Mouse (Mus musculus): ENCODE data around the gene Cog1. TPM values are rescaled to one million over a fixed set of nuclear protein-coding genes. Genes with fewer than 3 reads are reported as not detected.

The Cog1 gene
- total and polyA plus RNA-seq, 3 experiments, result 29.4 to 113 (median 37.4) TPM

- DNase-seq (ENCODE audit: low read depth, low spot score), result peak; percentile 65
- H3K79me2 ChIP-seq (ENCODE audit: control insufficient read depth, insufficient read depth, low read length, poor library complexity), result no peaks in the 10 kb centered on the region
- peaks cover 0 to 2% of the 10 kb centered on the region in 2 experiments; a peak in 2 of 4 replicates for H3K27me3 ChIP-seq (ENCODE audit: control insufficient read depth in 1 of 2, insufficient read depth in 2 of 2, low read length in 2 of 2)
- TF ChIP-seq SMC3 (IDR thresholded peaks at IDR 0.05; ENCODE audit: low read depth, low read length), result peak; percentile 72
- peak; percentile 51 for TF ChIP-seq RAD21 (IDR thresholded peaks at IDR 0.05; ENCODE audit: low read depth, low read length)
- no peak for TF ChIP-seq MAFK (IDR thresholded peaks at IDR 0.05; ENCODE audit: borderline replicate concordance, low read depth, low read length)
- no peak for TF ChIP-seq CHD2 (IDR thresholded peaks at IDR 0.05; ENCODE audit: low read length)
- peak; percentile 28; the same call in 1 of the 2 replicates for TF ChIP-seq ZC3H11A (IDR thresholded peaks at IDR 0.05; ENCODE audit: low read depth, low read length)
- peak; percentile 50 to 70 (median 59) for TF ChIP-seq CTCF (IDR thresholded peaks at IDR 0.05 in 2 of 3, conservative IDR thresholded peaks at IDR 0.05 in 1 of 3; ENCODE audit: control insufficient read depth in 1 of 3, insufficient read depth in 1 of 3, low read depth in 2 of 3, low read length in 3 of 3, poor library complexity in 1 of 3, severe bottlenecking in 1 of 3)
- TF ChIP-seq GABPA (IDR thresholded peaks at IDR 0.05; ENCODE audit: low read depth, low read length), result no peak
- H3K9me3 ChIP-seq (replicated peaks; ENCODE audit: insufficient read depth, low read length), result no peaks in the 10 kb centered on the region
- H3K36me3 ChIP-seq (ENCODE audit: control insufficient read depth in 1 of 2, insufficient read depth in 2 of 2, low read length in 2 of 2), result no peaks in the 10 kb centered on the region
- H3K27ac ChIP-seq (ENCODE audit: control insufficient read depth, low read depth, low read length), result no peak overlapping the region
- no peak overlapping the region for H3K9ac ChIP-seq (ENCODE audit: control insufficient read depth, low read depth, low read length, poor library complexity, severe bottlenecking)
- H3K4me3 ChIP-seq (ENCODE audit: control insufficient read depth in 1 of 2, insufficient read depth in 1 of 2, low read depth in 2 of 2, low read length in 2 of 2), result no peak overlapping the region
- H3K4me1 ChIP-seq (ENCODE audit: control insufficient read depth in 1 of 2, insufficient read depth in 2 of 2, low read length in 2 of 2), result peaks cover 0 to 3% of the 10 kb centered on the region in 2 experiments; a peak in 2 of 4 replicates
Observed at GRCm38 (mm10) chr11:113627785-113628184, 21.2 kb upstream of the Cog1 start.

- Histone ChIP-seq H3K79me2 (ENCODE audit: control insufficient read depth, insufficient read depth, low read length, poor library complexity) (no peaks in the 10 kb centered on the region), H3K4me3 (ENCODE audit: control insufficient read depth in 1 of 2, insufficient read depth in 1 of 2, low read depth in 2 of 2, low read length in 2 of 2) (no peak overlapping the region), H3K27ac (ENCODE audit: control insufficient read depth, low read depth, low read length) (no peak overlapping the region), H3K27me3 (ENCODE audit: control insufficient read depth in 1 of 2, insufficient read depth in 2 of 2, low read length in 2 of 2) (peaks cover 0 to 2% of the 10 kb centered on the region in 2 experiments; a peak in 3 of 4 replicates), H3K4me1 (ENCODE audit: control insufficient read depth in 1 of 2, insufficient read depth in 2 of 2, low read length in 2 of 2) (peaks cover 0 to 3% of the 10 kb centered on the region in 2 experiments; a peak in 2 of 4 replicates), H3K36me3 (ENCODE audit: control insufficient read depth in 1 of 2, insufficient read depth in 2 of 2, low read length in 2 of 2) (no peaks in the 10 kb centered on the region), H3K9me3 (replicated peaks; ENCODE audit: insufficient read depth, low read length) (no peaks in the 10 kb centered on the region), H3K9ac (ENCODE audit: control insufficient read depth, low read depth, low read length, poor library complexity, severe bottlenecking) (no peak overlapping the region)
- no peak for DNase-seq (ENCODE audit: low read depth, low spot score)
- peak in 2 of 3 experiments; percentile 33 to 37; a peak in 3 of 6 replicates for TF ChIP-seq CTCF (IDR thresholded peaks at IDR 0.05 in 2 of 3, conservative IDR thresholded peaks at IDR 0.05 in 1 of 3; ENCODE audit: control insufficient read depth in 1 of 3, insufficient read depth in 1 of 3, low read depth in 2 of 3, low read length in 3 of 3, poor library complexity in 1 of 3, severe bottlenecking in 1 of 3)
- TF ChIP-seq RAD21 (IDR thresholded peaks at IDR 0.05; ENCODE audit: low read depth, low read length), result peak; percentile 42
- TF ChIP-seq USF1 (IDR thresholded peaks at IDR 0.05; ENCODE audit: low read depth, low read length), result no peak
- peak; percentile 33; the same call in 1 of the 2 replicates for TF ChIP-seq SMC3 (IDR thresholded peaks at IDR 0.05; ENCODE audit: low read depth, low read length)
Observed at GRCm38 (mm10) chr11:113630642-113631041, 18.3 kb upstream of the Cog1 start.

GRCm38 (mm10) chr11:113631302-113631701 lies 17.7 kb upstream of the Cog1 start:
- no peak for DNase-seq (ENCODE audit: low read depth, low spot score)
- no peak overlapping the region for H3K4me3 ChIP-seq (ENCODE audit: control insufficient read depth in 1 of 2, insufficient read depth in 1 of 2, low read depth in 2 of 2, low read length in 2 of 2)
- no peak overlapping the region for H3K27ac ChIP-seq (ENCODE audit: control insufficient read depth, low read depth, low read length)
- H3K4me1 ChIP-seq (ENCODE audit: control insufficient read depth in 1 of 2, insufficient read depth in 2 of 2, low read length in 2 of 2), result peaks cover 0 to 3% of the 10 kb centered on the region in 2 experiments; a peak in 2 of 4 replicates
- H3K9me3 ChIP-seq (replicated peaks; ENCODE audit: insufficient read depth, low read length), result no peaks in the 10 kb centered on the region
- H3K9ac ChIP-seq (ENCODE audit: control insufficient read depth, low read depth, low read length, poor library complexity, severe bottlenecking), result no peak overlapping the region
- H3K36me3 ChIP-seq (ENCODE audit: control insufficient read depth in 1 of 2, insufficient read depth in 2 of 2, low read length in 2 of 2), result no peaks in the 10 kb centered on the region
- H3K79me2 ChIP-seq (ENCODE audit: control insufficient read depth, insufficient read depth, low read length, poor library complexity), result no peaks in the 10 kb centered on the region
- H3K27me3 ChIP-seq (ENCODE audit: control insufficient read depth in 1 of 2, insufficient read depth in 2 of 2, low read length in 2 of 2), result peaks cover 0 to 2% of the 10 kb centered on the region in 2 experiments; a peak in 3 of 4 replicates
- TF ChIP-seq GABPA (IDR thresholded peaks at IDR 0.05; ENCODE audit: low read depth, low read length), result no peak
- no peak for TF ChIP-seq MAX (IDR thresholded peaks at IDR 0.05; ENCODE audit: low read length)

Data from MEL (cell line).